8 mouse cellular contexts compared by ENCODE assay signal in the genomic region with DNA sequence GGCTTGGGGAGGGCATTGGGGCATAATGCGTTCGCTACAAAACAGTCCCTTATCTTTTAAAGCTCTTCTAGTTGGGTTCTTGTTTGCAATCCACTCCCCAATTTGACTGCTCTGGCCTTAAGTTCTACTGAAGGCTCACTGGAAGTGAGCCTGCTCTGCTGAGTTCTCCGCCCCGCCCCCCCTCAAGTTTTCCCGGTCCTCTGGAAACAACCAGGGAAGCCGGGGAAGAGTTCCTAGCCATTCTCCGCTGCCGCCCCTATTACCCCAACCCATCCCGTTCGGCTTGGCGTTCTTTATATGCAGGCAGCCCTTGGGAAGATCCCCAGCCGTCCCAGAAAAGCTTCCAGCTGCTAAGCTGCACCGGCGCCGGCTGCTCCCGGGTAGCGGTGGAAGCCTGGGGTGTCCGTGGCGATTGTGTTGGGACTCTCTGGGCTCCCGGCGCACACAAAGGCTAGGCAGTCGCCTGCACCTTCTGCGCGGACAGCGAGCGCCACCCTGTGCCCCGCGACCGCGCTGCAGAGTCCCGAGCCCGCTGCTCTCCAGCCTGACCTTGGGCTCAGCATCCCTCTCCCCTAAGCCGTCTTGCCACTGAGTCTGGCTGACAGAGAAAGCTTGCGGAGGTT. TPM values are rescaled to one million over a fixed set of nuclear protein-coding genes. Genes with fewer than 3 reads are reported as not detected.
DNase-seq lines count a peak whose midpoint lies in the region; ATAC-seq and TF ChIP-seq lines count a peak whose summit lies in the region.

No protein-coding gene starts in this region.

- H3K27me3 ChIP-seq in cerebellum, adult 2 months (ENCODE audit: control insufficient read depth, insufficient read depth, low read length), result peaks cover 3% of the 10 kb centered on the region; the same call in 1 of the 2 replicates
- peaks cover 34% of the 10 kb centered on the region for H3K27me3 ChIP-seq in forebrain, postnatal 0 days (ENCODE audit: insufficient read depth, low read length)
- H3K27me3 ChIP-seq in intestine, embryonic 15.5 days (replicated peaks), result peaks cover 53% of the 10 kb centered on the region
- H3K27me3 ChIP-seq in limb, embryonic 12.5 days, result peaks cover 40% of the 10 kb centered on the region
- peaks cover 22% of the 10 kb centered on the region for H3K27me3 ChIP-seq in midbrain, embryonic 11.5 days (ENCODE audit: control insufficient read depth, insufficient read depth, low read length)
- H3K27me3 ChIP-seq in stomach, embryonic 14.5 days (ENCODE audit: control insufficient read depth, insufficient read depth, low read length), result peaks cover 40% of the 10 kb centered on the region

- H3K27ac ChIP-seq in cerebellum, adult 2 months (ENCODE audit: insufficient read depth, low read length), result no peak overlapping the region
- peak overlapping the region; percentile 42; the same call in 1 of the 2 replicates for H3K27ac ChIP-seq in forebrain, postnatal 0 days (ENCODE audit: low read depth, low read length)
- no peak overlapping the region for H3K27ac ChIP-seq in intestine, embryonic 15.5 days
- no peak overlapping the region for H3K27ac ChIP-seq in limb, embryonic 12.5 days
- H3K27ac ChIP-seq in midbrain, embryonic 11.5 days (ENCODE audit: low read depth, low read length), result peak overlapping the region; percentile 72
- no peak overlapping the region for H3K27ac ChIP-seq in stomach, embryonic 14.5 days (ENCODE audit: low read length)

- no peaks in the 10 kb centered on the region for H3K4me1 ChIP-seq in cerebellum, adult 2 months (ENCODE audit: control insufficient read depth, insufficient read depth, low read length)
- peaks cover 5% of the 10 kb centered on the region; the same call in 1 of the 2 replicates for H3K4me1 ChIP-seq in forebrain, postnatal 0 days (ENCODE audit: insufficient read depth)
- H3K4me1 ChIP-seq in intestine, embryonic 15.5 days (replicated peaks), result peaks cover 8% of the 10 kb centered on the region
- H3K4me1 ChIP-seq in limb, embryonic 12.5 days (replicated peaks), result peaks cover 10% of the 10 kb centered on the region; the same call in 1 of the 2 replicates
- peaks cover 16% of the 10 kb centered on the region for H3K4me1 ChIP-seq in midbrain, embryonic 11.5 days (ENCODE audit: control insufficient read depth, insufficient read depth, low read length)
- H3K4me1 ChIP-seq in stomach, embryonic 14.5 days (ENCODE audit: control insufficient read depth, insufficient read depth, low read length), result 0 out of 2 replicates have a peak, but pooled peaks cover 5% of the 10 kb centered on the region

- DNase-seq in gastrocnemius, postnatal 14 days, result peak; percentile 48
- no peak for DNase-seq in gastrocnemius, adult 18-20 months (ENCODE audit: low spot score)
- peak; percentile 54 to 57 for DNase-seq in cerebellum, adult 2 months
- peak; percentile 84 for DNase-seq in forebrain, postnatal 0 days
- DNase-seq in midbrain, embryonic 11.5 days (ENCODE audit: low spot score, missing footprints), result peak; percentile 98

- TF ChIP-seq POLR2A in cerebellum, adult 2 months (IDR thresholded peaks at IDR 0.05; ENCODE audit: borderline replicate concordance, insufficient read depth, low read length), result no peak

- peak; percentile 65 for TF ChIP-seq CTCF in cerebellum, adult 2 months (IDR thresholded peaks at IDR 0.05; ENCODE audit: borderline replicate concordance, insufficient read depth, low read depth, low read length)
- TF ChIP-seq CTCF in forebrain, postnatal 0 days (IDR thresholded peaks at IDR 0.05; ENCODE audit: low read depth), result peak; percentile 91

- under 1% methylated on average over 34 of the region's 34 CpGs for WGBS in cerebellum, adult 2 months
- under 1% methylated on average over 34 of the region's 34 CpGs for WGBS in forebrain, postnatal 0 days
- under 1% methylated on average over 34 of the region's 34 CpGs for WGBS in intestine, embryonic 15.5 days
- 0% methylated on average over 34 of the region's 34 CpGs for WGBS in limb, embryonic 12.5 days
- 1% methylated on average over 34 of the region's 34 CpGs for WGBS in midbrain, embryonic 11.5 days
- whole genome bisulfite sequencing in stomach, embryonic 14.5 days, result under 1% methylated on average over 34 of the region's 34 CpGs

- intact Hi-C loops in gastrocnemius, postnatal 14 days (cut with DNase I; ENCODE audit: low total_unique reads), result loop anchor here (5.0 kb wide), 2 partner anchors 403 to 863 kb away; no protein-coding TSS in a partner anchor

- H3K36me3 ChIP-seq in forebrain, postnatal 0 days (ENCODE audit: insufficient read depth), result no peaks in the 10 kb centered on the region
- H3K36me3 ChIP-seq in intestine, embryonic 15.5 days, result no peaks in the 10 kb centered on the region
- no peaks in the 10 kb centered on the region for H3K36me3 ChIP-seq in limb, embryonic 12.5 days
- H3K36me3 ChIP-seq in midbrain, embryonic 11.5 days (ENCODE audit: control insufficient read depth, insufficient read depth, low read length), result no peaks in the 10 kb centered on the region
- no peaks in the 10 kb centered on the region for H3K36me3 ChIP-seq in stomach, embryonic 14.5 days (ENCODE audit: control insufficient read depth, insufficient read depth, low read length)

- no peak overlapping the region for H3K4me3 ChIP-seq in cerebellum, adult 2 months (replicated peaks; ENCODE audit: insufficient read depth, low read depth, low read length)
- peak overlapping the region; percentile 42 for H3K4me3 ChIP-seq in forebrain, postnatal 0 days (ENCODE audit: low read depth, low read length)
- peak overlapping the region; percentile 40 for H3K4me3 ChIP-seq in intestine, embryonic 15.5 days (replicated peaks)
- peak overlapping the region; percentile 51 for H3K4me3 ChIP-seq in limb, embryonic 12.5 days (replicated peaks)
- H3K4me3 ChIP-seq in midbrain, embryonic 11.5 days (ENCODE audit: low read depth, low read length), result peak overlapping the region; percentile 43
- H3K4me3 ChIP-seq in stomach, embryonic 14.5 days (ENCODE audit: low read depth, low read length), result peak overlapping the region; percentile 30

- H3K9me3 ChIP-seq in forebrain, postnatal 0 days (ENCODE audit: low read length), result no peaks in the 10 kb centered on the region
- no peaks in the 10 kb centered on the region for H3K9me3 ChIP-seq in intestine, embryonic 15.5 days
- H3K9me3 ChIP-seq in limb, embryonic 12.5 days, result no peaks in the 10 kb centered on the region
- H3K9me3 ChIP-seq in midbrain, embryonic 11.5 days (ENCODE audit: control insufficient read depth, low read length), result no peaks in the 10 kb centered on the region
- no peaks in the 10 kb centered on the region for H3K9me3 ChIP-seq in stomach, embryonic 14.5 days (ENCODE audit: control insufficient read depth, low read depth, low read length)

- peak; percentile 98 for ATAC-seq in forebrain, postnatal 0 days
- peak; percentile 97 for ATAC-seq in intestine, embryonic 15.5 days
- peak; percentile 98 for ATAC-seq in limb, embryonic 12.5 days (ENCODE audit: insufficient number of reproducible peaks, insufficient read depth, low FRiP score, low TSS enrichment, low read depth)
- peak; percentile 98 for ATAC-seq in midbrain, embryonic 11.5 days (ENCODE audit: low FRiP score)
- ATAC-seq in stomach, embryonic 14.5 days (ENCODE audit: insufficient number of reproducible peaks, insufficient read depth, low FRiP score, low read depth), result peak; percentile 96

- peak overlapping the region; percentile 45 for H3K9ac ChIP-seq in forebrain, postnatal 0 days
- H3K9ac ChIP-seq in intestine, embryonic 15.5 days, result peak overlapping the region; percentile 42
- H3K9ac ChIP-seq in limb, embryonic 12.5 days (replicated peaks), result peak overlapping the region; percentile 53
- peak overlapping the region; percentile 68 for H3K9ac ChIP-seq in midbrain, embryonic 11.5 days (ENCODE audit: low read length)
- H3K9ac ChIP-seq in stomach, embryonic 14.5 days (replicated peaks; ENCODE audit: low read depth, low read length), result no peak overlapping the region

- H3K4me2 ChIP-seq in forebrain, postnatal 0 days (ENCODE audit: low read depth), result peak overlapping the region; percentile 68
- peak overlapping the region; percentile 85 for H3K4me2 ChIP-seq in intestine, embryonic 15.5 days (replicated peaks)
- peak overlapping the region; percentile 67 for H3K4me2 ChIP-seq in limb, embryonic 12.5 days
- peak overlapping the region; percentile 64 for H3K4me2 ChIP-seq in midbrain, embryonic 11.5 days
- peak overlapping the region; percentile 51 for H3K4me2 ChIP-seq in stomach, embryonic 14.5 days (replicated peaks; ENCODE audit: low read depth, low read length)

RNA-seq across cellular contexts. Expression of a gene that starts 8.8 kb away (rescaled TPM):
- total RNA-seq in gastrocnemius, postnatal 14 days (2021), result not detected
- not detected for total RNA-seq in gastrocnemius, adult 18-20 months (2021)
- polyA plus RNA-seq in cerebellum, adult 2 months (2012; rRNA removed), result 0.08 and 0.13 TPM in 2 replicates
- total RNA-seq in forebrain, postnatal 0 days (2014; rRNA removed), result 14.4 and 21.1 TPM in 2 replicates
- 8.1 and 9.2 TPM in 2 replicates for polyA plus RNA-seq in forebrain, postnatal 0 days (2015; fragmentation: Nextera tagmentation; extraction: Ambion mirVana)
- polyA plus RNA-seq in intestine, embryonic 15.5 days (2015; fragmentation: Nextera tagmentation; extraction: Ambion mirVana), result not detected in 2 replicates
- 4.4 and 4.7 TPM in 2 replicates for polyA plus RNA-seq in limb, embryonic 12.5 days (2016; fragmentation: Nextera tagmentation; extraction: Ambion mirVana)
- polyA plus RNA-seq in midbrain, embryonic 11.5 days (2014; fragmentation: Nextera tagmentation; extraction: Ambion mirVana), result 8.7 and 9.3 TPM in 2 replicates
- polyA plus RNA-seq in stomach, embryonic 14.5 days (2014; fragmentation: Nextera tagmentation; extraction: Ambion mirVana), result not detected in 2 replicates

Comparison
In these comparisons a context has a peak if more than half of its experiments do, and no peak if none do; other contexts are left out.
1. H3K27ac ChIP-seq: peak in forebrain, postnatal 0 days (single experiment) and midbrain, embryonic 11.5 days (single experiment); none in cerebellum, adult 2 months (single experiment), intestine, embryonic 15.5 days (single experiment), limb, embryonic 12.5 days (single experiment) and stomach, embryonic 14.5 days (single experiment).
2. Peak in every context shown above with its lines, with median percentiles within 50 percentile points of each other: ATAC-seq and H3K4me2 ChIP-seq.